Mouse (Mus musculus): ENCODE results near the gene Jakmip3.

Gene Jakmip3

DNA sequence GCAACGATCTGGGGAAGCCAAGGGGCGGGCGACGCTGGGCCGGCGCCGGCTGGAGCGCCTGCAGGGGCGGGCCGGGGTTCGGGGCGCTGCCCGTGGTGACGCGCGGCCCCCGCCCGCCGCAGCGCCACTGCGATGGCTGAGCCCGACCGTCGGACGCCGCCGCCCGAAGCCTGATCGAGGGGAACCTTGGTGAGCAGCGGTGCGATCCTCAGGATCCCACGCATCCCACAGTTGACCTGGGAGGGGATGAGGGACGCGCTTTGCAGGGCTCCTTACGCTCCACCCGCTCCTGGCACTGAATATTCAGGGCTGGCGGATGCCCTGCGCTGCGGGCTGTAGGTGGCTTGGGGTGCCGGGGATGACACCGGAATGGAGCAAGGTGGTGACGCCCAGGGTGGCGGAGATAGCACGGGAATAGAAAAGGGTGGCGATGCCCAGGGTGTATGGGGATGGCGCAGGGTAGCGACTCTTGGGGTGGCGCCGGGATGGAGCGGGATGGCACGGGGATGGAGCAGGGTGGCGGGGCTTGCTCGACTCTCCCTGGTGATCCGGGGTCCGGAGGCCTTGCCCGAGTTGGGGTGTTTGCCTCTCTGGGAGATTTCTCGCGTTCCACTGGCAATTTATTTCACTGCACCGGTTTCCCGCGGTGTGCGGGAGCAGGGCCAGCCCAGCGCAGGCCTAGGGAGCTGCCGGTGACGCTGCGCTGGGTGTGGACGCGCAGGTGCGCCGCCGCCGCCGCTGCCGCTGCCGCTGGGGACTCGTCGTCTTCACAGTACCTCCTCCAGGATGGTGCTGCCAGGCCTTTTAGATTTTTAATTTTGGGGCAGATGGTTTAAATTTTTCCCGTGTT lies at the start of gene Jakmip3:
TSS of gene Jakmip3 (plus strand) at position 119 of the 850 bp plus-strand sequence.
- no peak for DNase-seq (ENCODE audit: low spot score)

DNA sequence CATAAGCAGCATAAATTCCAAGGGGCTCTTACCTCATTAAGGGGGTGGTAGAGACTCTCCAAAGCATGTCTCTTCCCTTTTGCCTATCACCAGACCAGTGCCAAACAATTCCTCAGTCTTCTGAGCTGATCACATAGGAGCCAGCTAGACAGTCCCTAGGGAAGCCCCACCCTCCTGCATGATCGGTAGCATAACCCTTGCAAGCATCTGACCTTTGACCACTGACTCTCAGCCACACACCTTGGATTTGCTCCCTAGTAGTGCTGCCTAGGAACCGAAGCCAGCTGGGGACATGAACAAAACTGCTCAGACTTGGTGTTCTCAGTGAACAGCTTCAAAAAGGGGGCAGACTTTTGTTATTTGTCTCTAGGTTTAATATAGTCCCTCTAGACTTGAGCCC lies 42.4 kb upstream of the Jakmip3 start:
- DNase-seq (ENCODE audit: low spot score), result no peak

DNA sequence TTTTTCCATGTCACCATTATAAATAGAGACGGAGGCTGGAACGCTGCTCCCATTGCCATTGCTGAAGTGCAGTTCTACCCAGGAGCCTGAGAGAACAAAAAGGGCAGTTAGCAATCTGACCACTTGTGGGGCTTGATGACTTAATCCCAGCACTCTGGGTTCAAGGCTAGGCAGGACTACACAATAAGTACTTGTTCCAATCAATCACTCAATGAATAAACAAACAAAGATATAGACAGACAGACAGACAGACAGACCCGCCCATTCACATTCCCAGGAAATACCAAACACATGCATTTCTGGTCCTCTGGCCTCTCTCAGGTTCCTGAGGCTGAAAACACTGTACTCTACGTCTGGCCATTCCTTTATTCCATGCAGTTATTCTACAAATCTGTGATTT lies 41.8 kb upstream of the Jakmip3 start:
- no peak for DNase-seq (ENCODE audit: low spot score)

DNA sequence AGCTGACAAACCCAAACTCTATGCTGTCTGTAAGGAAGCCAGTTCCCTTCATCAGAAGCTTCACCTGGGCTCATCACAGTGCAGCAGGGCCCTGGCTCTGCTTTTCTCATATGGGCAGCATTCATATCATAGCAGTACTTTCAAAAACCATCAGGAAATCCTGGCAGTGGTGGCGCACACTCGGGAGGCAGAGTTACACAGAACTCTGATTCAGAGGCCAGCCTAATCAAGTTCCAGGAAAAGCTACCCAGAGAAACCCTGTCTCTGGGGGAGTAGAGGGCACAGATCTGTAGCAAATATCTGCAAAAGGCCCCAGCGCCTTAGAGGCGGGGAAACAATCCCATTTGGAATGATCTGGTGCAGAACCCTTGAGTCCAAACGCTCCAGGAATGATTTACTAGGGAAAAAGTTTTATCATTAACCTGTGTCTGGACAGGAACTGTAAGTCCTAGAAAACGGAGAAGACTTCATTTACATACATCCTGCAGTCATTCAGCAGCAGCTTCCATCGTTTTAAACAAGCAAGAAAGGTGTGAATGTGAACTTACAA lies 36.6 kb upstream of the Jakmip3 start:
- no peak for DNase-seq (ENCODE audit: low spot score)

DNA sequence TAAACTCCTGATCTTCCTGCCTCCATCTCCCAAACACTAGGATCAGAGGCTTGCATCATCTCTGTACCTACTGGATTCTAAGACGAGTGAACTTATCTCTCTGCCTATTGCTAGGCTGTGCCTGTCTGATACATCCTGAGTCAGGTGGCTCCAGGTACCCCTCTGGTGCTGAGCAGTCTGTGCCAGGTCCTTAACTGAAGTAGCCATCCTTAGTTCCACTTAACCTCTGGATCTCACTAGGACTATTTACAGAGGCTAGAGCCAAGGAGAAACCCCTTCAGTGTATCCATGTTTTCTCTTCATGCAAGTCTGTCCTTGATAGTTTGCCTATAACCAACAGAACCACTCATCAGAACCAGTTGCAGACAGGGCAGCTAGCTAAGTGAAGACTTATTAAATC lies 34.1 kb upstream of the Jakmip3 start:
- no peak for DNase-seq (ENCODE audit: low spot score)

DNA sequence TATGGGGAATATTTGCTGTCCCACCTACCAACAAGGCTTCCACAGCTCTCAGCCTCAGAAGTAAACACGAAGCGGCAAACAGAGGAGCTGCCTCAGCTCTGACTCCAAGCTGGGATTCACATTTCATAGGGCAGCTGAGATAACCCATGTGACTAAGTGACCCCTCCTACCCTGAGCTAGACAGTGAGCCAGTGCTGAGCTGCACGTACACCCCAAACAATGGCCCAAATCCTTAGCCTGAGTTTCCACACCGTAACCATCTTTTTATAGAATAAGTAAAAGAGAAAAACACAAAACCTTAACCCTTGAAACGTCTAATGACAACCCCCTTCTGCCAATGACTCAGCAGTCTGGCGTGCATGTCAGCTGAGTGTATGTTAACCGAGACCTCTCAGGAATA lies 33.5 kb upstream of the Jakmip3 start:
- DNase-seq (ENCODE audit: low spot score), result peak; percentile 33

DNA sequence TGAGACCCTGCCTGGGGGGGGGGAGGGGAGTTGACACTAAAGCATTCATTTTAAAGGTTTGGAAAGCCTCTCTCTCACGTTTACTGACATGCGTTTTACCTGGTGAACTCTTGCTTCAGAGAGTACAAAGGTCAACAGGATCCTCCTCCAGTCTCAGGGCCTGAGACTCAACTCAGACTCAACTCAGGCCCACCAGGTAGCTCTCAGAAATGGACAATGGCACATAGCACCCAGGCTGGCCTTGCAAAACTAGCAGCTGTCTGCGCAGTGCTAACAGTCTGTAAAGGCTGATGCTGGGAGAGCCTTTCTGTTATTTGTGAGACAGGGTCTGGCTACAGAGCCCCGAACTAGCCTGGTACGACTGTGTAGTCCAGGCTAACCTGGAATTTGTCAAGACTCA lies 32.6 kb upstream of the Jakmip3 start:
- DNase-seq (ENCODE audit: low spot score), result no peak

DNA sequence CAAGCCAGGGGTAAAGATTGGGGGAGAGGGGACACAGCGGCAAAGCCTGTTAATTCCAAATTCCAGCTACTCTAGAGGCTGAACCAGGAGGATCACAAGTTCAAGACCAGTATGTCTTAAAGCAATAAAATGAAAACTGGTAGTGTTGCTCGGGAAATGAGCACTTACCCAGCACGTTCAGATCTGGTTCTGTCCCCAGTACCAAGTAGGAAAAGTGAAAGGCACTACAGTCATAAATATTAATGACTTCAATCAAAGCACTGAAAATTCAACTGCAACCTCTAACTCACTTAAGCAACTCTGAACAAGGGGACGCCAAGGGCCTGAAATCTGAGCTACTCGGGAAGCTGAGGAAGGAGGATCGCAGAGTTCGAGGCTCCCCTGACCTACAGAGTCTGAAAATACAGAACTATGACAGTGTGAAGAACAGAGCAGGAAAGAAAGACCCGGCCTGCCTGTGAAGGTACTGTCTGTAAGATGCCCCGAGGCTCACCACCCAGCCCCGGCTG lies 31.7 kb upstream of the Jakmip3 start:
- no peak for DNase-seq (ENCODE audit: low spot score)

DNA sequence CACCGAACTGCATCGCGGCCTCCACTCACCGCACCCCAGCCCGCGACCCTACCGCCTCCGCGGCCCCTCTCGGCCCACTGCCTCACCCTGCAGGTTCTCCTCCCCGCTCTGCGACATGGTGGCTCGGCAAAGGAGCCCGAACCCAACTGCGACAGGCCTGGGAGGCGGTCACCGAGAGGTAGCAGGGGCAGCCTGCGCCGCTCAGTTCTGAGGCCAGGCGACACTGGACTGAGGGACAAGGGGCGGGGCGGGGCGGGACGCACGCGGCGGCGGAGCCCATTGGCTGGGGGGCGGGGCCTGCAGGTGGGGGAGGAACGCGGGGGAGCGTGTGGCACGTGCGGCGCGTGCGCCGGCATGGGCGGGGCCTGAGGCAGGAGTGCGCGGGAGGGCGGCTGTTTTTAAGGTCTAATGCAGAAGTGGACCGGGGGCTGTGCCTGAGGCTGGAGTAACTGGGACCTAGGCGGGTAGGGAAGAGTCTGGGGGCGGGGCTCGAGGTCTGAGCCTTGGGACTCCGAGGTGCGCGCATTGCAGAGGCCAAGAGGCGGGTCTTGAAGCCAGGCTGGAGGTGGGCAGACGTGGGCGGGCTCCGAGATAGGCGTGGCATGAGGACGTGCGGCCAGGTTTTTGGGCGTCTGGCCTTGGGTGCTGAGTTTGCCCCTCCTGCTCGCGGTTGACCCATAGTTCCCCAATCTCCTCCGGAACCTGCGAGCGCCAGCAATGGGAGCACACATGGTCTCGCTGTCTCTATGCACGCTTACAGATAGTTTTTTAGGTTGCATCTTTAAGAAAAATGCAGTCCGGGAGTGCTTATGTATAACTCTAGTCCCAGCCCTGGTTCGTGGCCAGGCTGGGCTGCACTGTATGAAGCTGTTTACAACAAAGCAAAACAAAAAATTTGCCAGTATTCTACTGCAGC lies 31.0 kb upstream of the Jakmip3 start, which contains the start of gene Bnip3:
TSS of gene Bnip3 (minus strand) at position 243 of the 916 bp plus-strand sequence.
- DNase-seq (ENCODE audit: low spot score), result peak; percentile 86

DNA sequence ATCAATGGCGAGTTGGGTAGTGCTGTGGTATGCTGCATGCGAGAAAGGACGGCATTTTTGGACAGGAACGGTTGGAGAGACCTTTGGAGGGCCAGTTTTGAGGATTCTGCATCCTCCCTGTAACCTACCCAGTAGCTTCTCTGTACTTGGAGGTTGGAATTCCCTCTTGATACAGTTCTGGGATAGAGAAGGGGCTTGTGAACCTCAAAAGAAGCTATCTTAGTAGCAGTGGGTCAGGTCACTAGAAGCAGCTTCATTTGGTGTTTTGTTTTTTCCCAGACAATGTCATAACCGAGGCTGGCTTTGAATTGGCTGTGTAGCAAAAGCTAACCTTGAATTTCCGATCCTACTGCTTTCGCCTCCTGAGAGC lies 30.4 kb upstream of the Jakmip3 start:
- no peak for DNase-seq (ENCODE audit: low spot score)

DNA sequence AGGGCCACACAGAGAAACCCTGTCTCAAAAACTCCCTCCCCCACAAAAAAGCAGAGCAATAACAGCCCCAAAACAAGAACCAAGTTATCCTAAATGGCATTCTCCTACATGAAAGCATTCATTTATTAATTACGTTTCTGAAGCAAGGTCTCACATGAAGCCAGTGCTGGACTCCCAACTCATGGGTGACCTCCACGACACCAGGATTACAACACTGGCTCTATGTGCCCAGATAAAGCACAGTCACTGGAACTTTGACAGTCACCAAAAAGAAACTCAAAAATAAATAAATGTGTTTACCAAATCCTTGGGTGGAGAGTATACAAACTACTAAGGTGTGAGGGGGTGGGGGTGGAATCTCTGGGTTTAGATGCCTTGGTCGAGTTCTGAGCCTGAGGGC lies 26.9 kb upstream of the Jakmip3 start:
- DNase-seq (ENCODE audit: low spot score), result no peak

DNA sequence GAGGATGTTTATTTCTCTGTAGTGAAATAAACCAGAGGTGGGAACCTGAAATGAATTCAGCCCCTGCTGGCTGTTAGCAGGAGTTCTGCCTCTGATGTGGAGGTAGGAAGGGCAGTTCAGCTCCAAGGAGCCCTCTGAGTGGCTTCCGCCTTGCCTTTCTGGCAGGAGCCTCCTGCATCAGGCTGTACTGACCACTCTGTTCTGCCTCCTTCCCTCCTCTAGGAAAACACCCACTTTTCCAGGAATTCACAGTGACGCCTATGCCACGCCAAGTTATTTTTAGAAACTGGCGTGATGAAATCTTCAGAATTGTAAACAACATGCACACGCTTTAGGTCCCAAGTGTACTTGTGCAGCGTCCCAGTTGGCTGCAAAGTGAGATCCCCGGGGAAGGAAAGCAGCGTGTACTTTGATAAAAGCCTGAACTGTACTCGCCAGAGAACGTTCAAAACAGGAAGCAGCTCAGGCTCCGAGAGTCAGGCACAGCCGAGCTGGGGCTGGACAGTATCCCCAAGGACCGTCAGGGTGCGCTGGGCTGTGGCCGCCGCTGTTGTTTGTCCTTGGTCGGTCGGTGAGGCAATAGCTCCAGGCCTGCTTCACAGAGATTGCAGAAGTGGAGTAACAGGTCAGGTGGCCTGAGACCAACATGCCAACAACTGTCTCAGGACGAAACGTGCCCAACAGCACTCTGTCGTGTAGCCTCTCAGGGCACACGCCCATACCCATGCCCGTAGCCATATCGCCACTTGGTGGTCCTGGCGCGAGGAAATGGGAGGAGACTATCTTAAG lies 21.2 kb upstream of the Jakmip3 start:
- DNase-seq (ENCODE audit: low spot score), result peak; percentile 27

DNA sequence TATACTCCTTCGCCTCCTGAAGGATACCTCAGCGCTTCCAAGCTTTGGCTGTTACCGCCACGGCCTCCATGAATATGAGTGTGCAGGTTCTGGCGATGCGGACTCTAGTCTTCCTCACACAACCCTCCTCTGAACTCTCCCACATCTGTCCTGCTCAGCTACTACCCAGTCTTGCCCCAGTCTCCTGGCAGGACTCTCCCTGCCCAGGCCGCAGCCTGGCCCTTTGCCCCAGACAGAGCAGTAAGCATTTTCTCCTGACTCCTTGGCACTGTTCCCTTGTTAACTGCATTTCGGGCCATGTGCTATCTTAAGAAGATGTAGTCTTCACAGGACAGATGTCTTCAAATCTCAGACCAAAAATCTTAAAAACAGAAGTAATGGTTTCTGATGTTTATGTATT lies 18.9 kb upstream of the Jakmip3 start:
- DNase-seq (ENCODE audit: low spot score), result no peak

DNA sequence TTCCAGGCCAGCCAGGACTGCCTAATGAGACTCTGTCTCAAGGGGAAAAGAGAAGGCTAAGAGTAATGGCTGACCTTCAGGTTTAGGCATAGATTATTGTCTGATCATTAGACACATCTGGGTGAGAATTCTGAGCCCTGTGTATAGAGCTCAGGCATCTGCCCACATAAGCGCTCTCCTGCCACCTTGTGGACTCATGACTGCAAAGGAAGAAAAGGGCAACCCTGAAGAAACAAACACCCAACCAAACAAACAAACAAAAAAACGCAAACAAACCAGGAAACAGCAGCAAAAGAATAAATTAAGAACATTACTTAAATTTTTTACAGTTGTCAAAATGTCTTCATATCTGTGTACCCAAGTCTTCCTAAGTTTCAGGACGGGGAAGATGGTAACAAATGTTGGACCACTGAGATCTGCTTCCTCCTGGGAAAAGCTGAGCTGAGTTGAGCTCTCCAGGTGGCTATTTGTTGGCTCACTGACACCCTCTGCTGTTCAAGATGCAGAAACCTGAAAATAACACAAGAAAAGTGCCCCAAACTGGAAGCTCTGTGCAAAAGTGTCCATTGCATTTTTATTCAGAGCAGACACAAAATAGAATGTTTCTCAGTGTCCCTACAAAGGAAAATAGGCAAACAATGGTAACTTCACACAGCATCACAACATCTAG lies 16.6 kb upstream of the Jakmip3 start:
- no peak for DNase-seq (ENCODE audit: low spot score)

DNA sequence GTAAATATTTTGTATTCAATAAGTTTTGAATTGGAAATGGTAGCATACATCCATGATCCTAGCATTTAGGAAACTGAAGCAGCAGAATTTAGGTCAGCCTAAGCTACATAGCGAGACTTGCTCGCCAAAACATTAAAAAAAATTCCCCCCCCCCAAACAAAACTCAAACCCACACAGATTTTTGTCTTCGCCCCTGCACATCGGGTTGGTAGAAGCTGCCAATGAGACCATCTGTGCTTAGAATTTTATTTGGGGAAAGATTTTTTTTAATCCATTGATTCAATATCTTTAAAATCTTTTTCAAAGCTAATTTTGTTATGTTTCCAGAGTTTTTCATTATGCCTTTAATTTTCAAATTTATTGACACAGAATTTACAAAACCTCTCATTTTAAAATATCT lies 12.1 kb upstream of the Jakmip3 start:
- DNase-seq (ENCODE audit: low spot score), result no peak

DNA sequence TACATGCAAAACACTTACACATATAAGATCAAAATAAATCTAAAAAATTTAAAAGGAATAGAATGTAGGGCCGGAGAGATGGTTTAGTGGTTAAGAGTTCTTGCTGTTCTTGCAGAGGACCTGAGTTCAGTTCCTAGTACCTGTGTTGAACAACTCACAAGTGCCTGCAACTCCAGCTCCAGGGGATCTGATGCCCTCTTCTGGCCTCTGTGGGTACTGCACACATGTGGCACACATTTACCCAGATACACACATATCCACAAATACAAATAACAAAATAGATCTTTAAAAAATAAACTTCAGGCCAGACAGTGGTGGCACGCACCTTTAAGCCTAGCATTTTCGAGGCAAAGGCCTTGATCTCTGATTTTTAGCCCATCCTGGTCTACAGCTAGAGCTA lies 6.0 kb upstream of the Jakmip3 start:
- DNase-seq (ENCODE audit: low spot score), result no peak

DNA sequence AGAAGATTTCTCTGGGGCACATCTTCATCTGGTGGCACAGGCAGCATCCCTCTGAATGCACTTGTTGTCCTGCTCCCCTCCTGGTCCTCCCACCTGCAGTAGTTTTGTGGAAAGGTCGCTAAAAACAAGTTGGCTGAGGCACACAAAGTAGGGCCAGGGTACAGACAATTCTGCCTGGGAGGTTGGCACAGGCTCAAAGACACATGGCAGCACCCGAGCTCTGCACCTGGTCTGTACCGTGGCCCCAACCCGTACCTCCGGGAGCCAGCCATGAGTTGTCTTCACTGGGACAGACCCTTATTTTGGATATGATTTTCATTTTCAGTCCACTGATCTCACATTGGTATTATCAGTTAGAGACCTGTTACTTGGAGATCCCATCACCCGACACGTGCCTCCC lies 1.5 kb upstream of the Jakmip3 start:
- no peak for DNase-seq (ENCODE audit: low spot score)

DNA sequence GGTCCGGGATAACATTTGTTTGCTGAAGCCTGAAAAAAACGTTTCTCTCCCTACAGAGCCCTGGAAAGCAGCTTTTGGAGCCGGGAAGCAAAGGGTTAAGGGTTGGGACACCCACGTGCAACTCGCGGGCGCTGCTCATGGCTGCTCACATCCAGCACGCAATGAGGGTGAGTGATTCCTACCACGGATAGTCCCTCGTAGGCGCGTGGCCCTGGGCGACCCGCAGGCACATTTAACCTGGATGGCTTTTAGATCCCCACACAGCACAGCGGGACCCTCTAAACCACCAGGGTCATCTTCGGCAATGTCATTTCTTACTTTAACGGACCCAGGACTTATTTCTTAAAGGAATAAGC lies 296 bp upstream of the Jakmip3 start:
- no peak for DNase-seq (ENCODE audit: low spot score)

DNA sequence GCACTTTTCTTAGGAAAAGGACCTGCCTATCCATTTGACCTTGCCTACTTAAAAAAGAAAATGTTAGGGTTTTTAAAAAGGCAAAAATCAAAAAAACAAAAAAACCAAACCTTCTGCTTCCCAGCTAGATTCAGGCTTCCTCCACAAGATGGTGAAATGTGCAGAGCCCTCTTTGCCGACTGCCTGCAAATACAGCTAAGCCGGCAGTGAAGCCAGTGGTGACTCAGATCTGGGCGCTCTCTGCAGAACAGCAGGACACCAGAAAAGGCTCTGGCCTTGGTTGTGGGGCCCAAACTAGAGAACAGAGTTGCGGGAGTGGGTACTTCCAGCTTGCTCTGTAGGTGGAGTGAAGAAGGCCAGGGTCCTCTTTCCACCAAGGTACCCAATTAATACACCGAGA lies 1.0 kb downstream of the Jakmip3 start:
- DNase-seq (ENCODE audit: low spot score), result no peak

DNA sequence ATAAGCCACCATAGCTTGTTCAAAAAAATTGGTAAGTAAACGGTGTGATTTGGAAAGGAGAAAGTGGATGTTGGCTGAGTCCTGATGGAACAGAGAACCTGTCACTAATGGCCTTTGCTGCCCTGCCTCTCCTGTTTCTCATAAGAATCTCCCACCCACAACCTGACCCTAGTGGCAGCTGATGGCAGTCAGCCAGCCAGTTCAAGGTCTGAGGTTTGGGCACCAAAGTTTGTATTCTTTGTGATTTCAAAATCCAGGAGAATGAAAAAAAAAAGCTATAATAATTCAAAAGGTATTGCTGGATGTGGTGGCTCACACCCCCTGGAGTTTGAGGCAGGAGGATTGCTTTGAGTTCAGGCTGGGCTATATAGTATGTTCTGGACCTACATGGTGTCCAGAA lies 1.8 kb downstream of the Jakmip3 start:
- DNase-seq (ENCODE audit: low spot score), result no peak

DNA sequence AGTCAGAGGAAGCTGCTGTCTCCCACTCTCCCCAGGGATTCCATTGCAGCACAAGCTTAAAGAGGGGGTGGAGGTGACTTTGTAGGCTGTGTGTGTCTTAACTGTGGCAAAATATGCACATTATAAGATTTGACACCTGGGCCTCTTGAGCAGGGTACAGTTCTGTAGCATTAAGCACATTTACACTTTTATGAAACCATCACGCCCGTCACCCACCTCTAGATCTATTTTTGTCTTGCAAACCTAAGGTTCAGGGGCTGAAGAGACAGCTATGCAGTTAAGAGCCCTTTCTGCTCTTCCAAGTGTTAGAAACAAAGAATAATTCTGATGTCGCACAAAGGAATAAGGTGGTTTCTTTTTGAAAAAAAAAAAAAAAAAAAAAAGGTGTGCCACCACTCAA lies 5.1 kb downstream of the Jakmip3 start:
- DNase-seq (ENCODE audit: low spot score), result no peak
